Mouse (Mus musculus) kidney, adult 11 months (tissue): ENCODE data around the gene Actg2.
"Not testable (repeated sequence)": the region's sequence is repeated elsewhere in the genome, so short reads cannot be mapped to it uniquely, and the experiment has no call there.

Source experiments
- DNase-seq: peaks from one replicate; pipeline ENCODE4 v3.0.0; 2022

Actg2 gene

GRCm38 (mm10) chr6:83536028-83536794 lies at the start of gene Actg2:
Gene Actg2 (minus strand): TSS chr6:83536265.
- no peak for DNase-seq

GRCm38 (mm10) chr6:83585328-83585727 lies 49.3 kb upstream of the Actg2 start:
- DNase-seq, result not testable (repeated sequence)

- no peak for DNase-seq
Measured at GRCm38 (mm10) chr6:83583591-83583990, 47.5 kb upstream of the Actg2 start.

GRCm38 (mm10) chr6:83582938-83583270 lies 46.8 kb upstream of the Actg2 start:
- DNase-seq, result no peak

- DNase-seq, result no peak
Measured at GRCm38 (mm10) chr6:83582135-83582937, 46.3 kb upstream of the Actg2 start.

- no peak for DNase-seq
Measured at GRCm38 (mm10) chr6:83577534-83577933, 41.5 kb upstream of the Actg2 start.

- DNase-seq, result no peak
Measured at GRCm38 (mm10) chr6:83575609-83576008, 39.5 kb upstream of the Actg2 start.

- no peak for DNase-seq
Measured at GRCm38 (mm10) chr6:83572671-83573070, 36.6 kb upstream of the Actg2 start, which contains the start of gene Stambp. Gene Stambp (minus strand): TSS chr6:83572729.

GRCm38 (mm10) chr6:83571840-83572667 lies 36.0 kb upstream of the Actg2 start:
- DNase-seq, result peak; percentile 91

GRCm38 (mm10) chr6:83568901-83569862 lies 33.1 kb upstream of the Actg2 start:
- no peak for DNase-seq

- DNase-seq, result no peak
Measured at GRCm38 (mm10) chr6:83555972-83556371, 19.9 kb upstream of the Actg2 start.

GRCm38 (mm10) chr6:83548346-83548745 lies 12.3 kb upstream of the Actg2 start:
- DNase-seq, result peak; percentile 31

GRCm38 (mm10) chr6:83545778-83546177 lies 9.7 kb upstream of the Actg2 start:
- DNase-seq, result no peak

GRCm38 (mm10) chr6:83541756-83542456 lies 5.8 kb upstream of the Actg2 start:
- no peak for DNase-seq

- no peak for DNase-seq
Measured at GRCm38 (mm10) chr6:83540017-83540416, 4.0 kb upstream of the Actg2 start.

GRCm38 (mm10) chr6:83536795-83537059 lies 662 bp upstream of the Actg2 start:
- DNase-seq, result no peak

- DNase-seq, result no peak
Measured at GRCm38 (mm10) chr6:83532608-83533007, 3.5 kb downstream of the Actg2 start.

GRCm38 (mm10) chr6:83523194-83523593 lies 12.9 kb downstream of the Actg2 start:
- no peak for DNase-seq

- no peak for DNase-seq
Measured at GRCm38 (mm10) chr6:83521784-83522183, 14.3 kb downstream of the Actg2 start.

GRCm38 (mm10) chr6:83518637-83519036 lies 17.4 kb downstream of the Actg2 start:
- no peak for DNase-seq

- DNase-seq, result no peak
Measured at GRCm38 (mm10) chr6:83515172-83515571, 20.9 kb downstream of the Actg2 start.

GRCm38 (mm10) chr6:83512495-83512894 lies 23.6 kb downstream of the Actg2 start:
- no peak for DNase-seq
